Comparison of ENCODE assay signal across 12 mouse cellular contexts in genomic region chr1:189778343-189778742, GRCm38 (mm10). TPM values are rescaled to one million over a fixed set of nuclear protein-coding genes. Genes with fewer than 3 reads are reported as not detected.
DNase-seq lines count a peak whose midpoint lies in the region; ATAC-seq lines count a peak whose summit lies in the region.
"Had no signal": no experiment of that assay in that cellular context is flagged by ENCODE, and none has a peak within 500 bp of the region (broad histone marks: within the 10 kb centered on the region; RNA-seq: fewer than 3 reads in every experiment).

No protein-coding gene starts in this region.

- H3K4me1 ChIP-seq in kidney, embryonic 15.5 days = peaks cover 96% of the 10 kb centered on the region
- peaks cover 80% of the 10 kb centered on the region for H3K4me1 ChIP-seq in embryonic facial prominence, embryonic 13.5 days
- H3K4me1 ChIP-seq in liver, embryonic 16.5 days (ENCODE audit: control insufficient read depth, low read depth, low read length) = peaks cover 7% of the 10 kb centered on the region; the same call in 1 of the 2 replicates

- 27% methylated on average over 5 of the region's 5 CpGs for WGBS in kidney, embryonic 15.5 days
- 43% methylated on average over 5 of the region's 5 CpGs for WGBS in embryonic facial prominence, embryonic 13.5 days
- 55% methylated on average over 5 of the region's 5 CpGs for WGBS in liver, embryonic 16.5 days (ENCODE audit: insufficient replicate concordance)

- no peaks in the 10 kb centered on the region for H3K27me3 ChIP-seq in kidney, embryonic 15.5 days
- no peaks in the 10 kb centered on the region for H3K27me3 ChIP-seq in embryonic facial prominence, embryonic 13.5 days
- no peaks in the 10 kb centered on the region for H3K27me3 ChIP-seq in liver, embryonic 16.5 days (ENCODE audit: control insufficient read depth, insufficient read depth, low read depth, low read length)

- intact Hi-C loops in left cerebral cortex, postnatal 14 days (cut with DNase I) = no loop called here

- H3K9ac ChIP-seq in kidney, embryonic 15.5 days = no peak overlapping the region
- no peak overlapping the region for H3K9ac ChIP-seq in embryonic facial prominence, embryonic 13.5 days
- H3K9ac ChIP-seq in liver, embryonic 16.5 days (ENCODE audit: low read depth, low read length) = no peak overlapping the region

- H3K27ac ChIP-seq in kidney, embryonic 15.5 days = peak overlapping the region; percentile 73
- H3K27ac ChIP-seq in embryonic facial prominence, embryonic 13.5 days = peak overlapping the region; percentile 39; the same call in 1 of the 2 replicates
- no peak overlapping the region for H3K27ac ChIP-seq in liver, embryonic 16.5 days (ENCODE audit: low read length)
- H3K27ac ChIP-seq: hindbrain, postnatal 0 days; macrophage had no signal

- no peak for DNase-seq in kidney, adult 18-20 months
- peak; percentile 64 for DNase-seq in ES-CJ7 (ENCODE audit: low read depth, low spot score)
- DNase-seq in left cerebral cortex, postnatal 14 days (ENCODE audit: low spot score in 2 of 2) = no peak
- DNase-seq in layer of hippocampus, postnatal 14 days (ENCODE audit: low spot score in 2 of 2) = no peak
- DNase-seq in frontal cortex, adult 2 months (ENCODE audit: extremely low spot score in 1 of 2, low spot score in 1 of 2) = no peak
- DNase-seq: cerebellum, postnatal 14 days had no signal

- H3K4me2 ChIP-seq in kidney, embryonic 15.5 days = no peak overlapping the region
- no peak overlapping the region for H3K4me2 ChIP-seq in embryonic facial prominence, embryonic 13.5 days
- H3K4me2 ChIP-seq in liver, embryonic 16.5 days (ENCODE audit: low read depth, low read length) = no peak overlapping the region

- H3K36me3 ChIP-seq in kidney, embryonic 15.5 days = no peaks in the 10 kb centered on the region
- no peaks in the 10 kb centered on the region for H3K36me3 ChIP-seq in embryonic facial prominence, embryonic 13.5 days
- H3K36me3 ChIP-seq in liver, embryonic 16.5 days (ENCODE audit: control insufficient read depth, insufficient read depth) = no peaks in the 10 kb centered on the region

- peak; percentile 59 for ATAC-seq in kidney, embryonic 15.5 days (replicated peaks; ENCODE audit: low FRiP score)
- ATAC-seq in embryonic facial prominence, embryonic 13.5 days (ENCODE audit: insufficient number of reproducible peaks, insufficient read depth, low FRiP score, low TSS enrichment, low read depth) = no peak
- peak; percentile 63 for ATAC-seq in liver, embryonic 16.5 days (ENCODE audit: low read depth)
- ATAC-seq: hindbrain, postnatal 0 days had no signal

- no peak overlapping the region for H3K4me3 ChIP-seq in kidney, embryonic 15.5 days (replicated peaks)
- H3K4me3 ChIP-seq in embryonic facial prominence, embryonic 13.5 days = no peak overlapping the region
- H3K4me3 ChIP-seq in liver, embryonic 16.5 days (ENCODE audit: low read depth, low read length) = no peak overlapping the region
- H3K4me3 ChIP-seq: erythroblast, embryonic 14.5 days had no signal

- no peaks in the 10 kb centered on the region for H3K9me3 ChIP-seq in kidney, embryonic 15.5 days (replicated peaks)
- H3K9me3 ChIP-seq in embryonic facial prominence, embryonic 13.5 days = no peaks in the 10 kb centered on the region
- H3K9me3 ChIP-seq in liver, embryonic 16.5 days (replicated peaks; ENCODE audit: control insufficient read depth, low read length) = no peaks in the 10 kb centered on the region

RNA-seq across cellular contexts. Expression of gene Ptpn14, which starts 50.3 kb away (rescaled TPM):
- polyA plus RNA-seq in kidney, embryonic 15.5 days (2015; fragmentation: Nextera tagmentation; extraction: Ambion mirVana) = 17.1 and 17.3 TPM in 2 replicates
- 13.9 and 14.0 TPM in 2 replicates for polyA plus RNA-seq in embryonic facial prominence, embryonic 13.5 days (2015; fragmentation: Nextera tagmentation; extraction: Ambion mirVana)
- 0.26 and 0.38 TPM in 2 replicates for polyA plus RNA-seq in liver, embryonic 16.5 days (2015; fragmentation: Nextera tagmentation; extraction: Ambion mirVana)
- total RNA-seq in left cerebral cortex, postnatal 14 days (2021) = 10 to 100 TPM; 10.3 to 11.5 TPM
- total RNA-seq in layer of hippocampus, postnatal 14 days (2021) = 10 to 100 TPM; 12.0 to 15.7 TPM
- 6.4 and 6.8 TPM in 2 replicates for polyA plus RNA-seq in frontal cortex, adult 2 months (2012; rRNA removed)
- polyA plus RNA-seq: erythroblast, embryonic 14.5 days had no signal
